Comparison of ENCODE assay signal across 8 mouse cellular contexts in genomic region chr12:112449144-112449827, GRCm38 (mm10). TPM values are rescaled to one million over a fixed set of nuclear protein-coding genes. Genes with fewer than 3 reads are reported as not detected.
DNase-seq lines count a peak whose midpoint lies in the region; ATAC-seq and TF ChIP-seq lines count a peak whose summit lies in the region.

No protein-coding gene starts in this region.

- H3K27me3 ChIP-seq in heart, embryonic 14.5 days (ENCODE audit: control insufficient read depth, insufficient read depth, low read length), result no peaks in the 10 kb centered on the region
- H3K27me3 ChIP-seq in hindbrain, postnatal 0 days (ENCODE audit: insufficient read depth, low read length), result no peaks in the 10 kb centered on the region
- no peaks in the 10 kb centered on the region for H3K27me3 ChIP-seq in midbrain, embryonic 14.5 days (ENCODE audit: control insufficient read depth, insufficient read depth, low read length)

- peak overlapping the region; percentile 33 to 73 for H3K27ac ChIP-seq in heart, embryonic 14.5 days (replicated peaks in 1 of 2; ENCODE audit: control insufficient read depth in 1 of 2, insufficient read depth in 1 of 2, low read depth in 2 of 2, low read length in 2 of 2)
- peak overlapping the region; percentile 49 for H3K27ac ChIP-seq in hindbrain, postnatal 0 days
- peak overlapping the region; percentile 49 for H3K27ac ChIP-seq in midbrain, embryonic 14.5 days (replicated peaks; ENCODE audit: low read depth, low read length)

- DNase-seq in heart, adult 9 months (ENCODE audit: low spot score in 2 of 2), result no peak
- peak; percentile 75 for DNase-seq in T-cell, adult 2 months (ENCODE audit: low spot score)
- no peak for DNase-seq in hindbrain, postnatal 0 days (ENCODE audit: low spot score)
- no peak for DNase-seq in midbrain, embryonic 14.5 days
- DNase-seq in embryo, embryonic 9.5 days (ENCODE audit: extremely low spot score), result no peak
- no peak for DNase-seq in frontal cortex, postnatal 36 days (ENCODE audit: low spot score in 2 of 2)
- no peak for DNase-seq in right cerebral cortex, postnatal 10 days (ENCODE audit: low spot score in 2 of 2)

- H3K36me3 ChIP-seq in heart, embryonic 14.5 days (ENCODE audit: control insufficient read depth, insufficient read depth, low read length), result no peaks in the 10 kb centered on the region
- H3K36me3 ChIP-seq in hindbrain, postnatal 0 days (ENCODE audit: insufficient read depth, low read length), result no peaks in the 10 kb centered on the region
- H3K36me3 ChIP-seq in midbrain, embryonic 14.5 days (ENCODE audit: control insufficient read depth, insufficient read depth, low read length), result no peaks in the 10 kb centered on the region

- no peaks in the 10 kb centered on the region for H3K4me1 ChIP-seq in heart, embryonic 14.5 days (ENCODE audit: control insufficient read depth in 2 of 2, insufficient read depth in 2 of 2, low read length in 2 of 2)
- H3K4me1 ChIP-seq in hindbrain, postnatal 0 days (ENCODE audit: insufficient read depth, low read length), result peaks cover 13% of the 10 kb centered on the region
- peaks cover 20% of the 10 kb centered on the region for H3K4me1 ChIP-seq in midbrain, embryonic 14.5 days (ENCODE audit: control insufficient read depth, insufficient read depth, low read length)

- no peak overlapping the region for H3K4me3 ChIP-seq in heart, embryonic 14.5 days (ENCODE audit: control insufficient read depth in 1 of 2, insufficient read depth in 1 of 2, low read depth in 1 of 2, low read length in 2 of 2)
- no peak overlapping the region for H3K4me3 ChIP-seq in hindbrain, postnatal 0 days (ENCODE audit: low read length)
- no peak overlapping the region for H3K4me3 ChIP-seq in midbrain, embryonic 14.5 days (replicated peaks; ENCODE audit: low read depth, low read length)

- no peak for ATAC-seq in heart, embryonic 14.5 days (ENCODE audit: insufficient number of reproducible peaks, insufficient read depth, low FRiP score, low read depth)
- ATAC-seq in hindbrain, postnatal 0 days, result no peak
- ATAC-seq in midbrain, embryonic 14.5 days (ENCODE audit: low FRiP score, low TSS enrichment), result no peak

- H3K4me2 ChIP-seq in heart, embryonic 14.5 days (ENCODE audit: low read length), result no peak overlapping the region
- no peak overlapping the region for H3K4me2 ChIP-seq in hindbrain, postnatal 0 days (ENCODE audit: low read depth, low read length)
- no peak overlapping the region for H3K4me2 ChIP-seq in midbrain, embryonic 14.5 days (ENCODE audit: low read length)

- no peak for TF ChIP-seq CTCF in hindbrain, postnatal 0 days (IDR thresholded peaks at IDR 0.05; ENCODE audit: low read depth)

- H3K9me3 ChIP-seq in heart, embryonic 14.5 days (ENCODE audit: control insufficient read depth, low read length), result peaks cover 22% of the 10 kb centered on the region
- no peaks in the 10 kb centered on the region for H3K9me3 ChIP-seq in hindbrain, postnatal 0 days (ENCODE audit: low read length)
- H3K9me3 ChIP-seq in midbrain, embryonic 14.5 days (ENCODE audit: control insufficient read depth, low read length), result 0 out of 2 replicates have a peak, but pooled peaks cover 6% of the 10 kb centered on the region

- WGBS in heart, embryonic 14.5 days, result 56% methylated on average over 18 of the region's 18 CpGs
- WGBS in hindbrain, postnatal 0 days, result 37% methylated on average over 18 of the region's 18 CpGs
- WGBS in midbrain, embryonic 14.5 days, result 62% methylated on average over 18 of the region's 18 CpGs

- no peak overlapping the region for H3K9ac ChIP-seq in heart, embryonic 14.5 days (ENCODE audit: low read length)
- H3K9ac ChIP-seq in hindbrain, postnatal 0 days (replicated peaks; ENCODE audit: low read length), result no peak overlapping the region; the same call in 1 of the 2 replicates
- H3K9ac ChIP-seq in midbrain, embryonic 14.5 days (replicated peaks; ENCODE audit: low read length), result no peak overlapping the region

RNA-seq across cellular contexts. Expression of gene A530016L24Rik, which starts 40.0 kb away (rescaled TPM):
- 5.6 and 6.4 TPM in 2 replicates for polyA plus RNA-seq in heart, embryonic 14.5 days (2014; fragmentation: Nextera tagmentation; extraction: Ambion mirVana)
- not detected in 2 replicates for total RNA-seq in hindbrain, postnatal 0 days (2014; rRNA removed)
- polyA plus RNA-seq in hindbrain, postnatal 0 days (2015; fragmentation: Nextera tagmentation; extraction: Ambion mirVana), result 0.11 TPM in 1 of 2 replicates, not detected in the other
- 0.12 TPM in 1 of 2 replicates, not detected in the other for polyA plus RNA-seq in midbrain, embryonic 14.5 days (2014; fragmentation: Nextera tagmentation; extraction: Ambion mirVana)
